Comparison of ENCODE assay signal across 7 mouse cellular contexts in genomic region chr14:89347972-89348371, GRCm38 (mm10).
DNase-seq lines count a peak whose midpoint lies in the region; ATAC-seq lines count a peak whose summit lies in the region.

No protein-coding gene starts in this region.

- DNase-seq in kidney, postnatal 10 days: peak; percentile 10
- DNase-seq in kidney, adult 18-20 months: no peak
- DNase-seq in ES-CJ7 (ENCODE audit: low read depth, low spot score) (peak; percentile 32), R1 (ENCODE audit: low read depth, low spot score) (peak; percentile 2)
- peak; percentile 13 for DNase-seq in layer of hippocampus, adult 9-10 months (ENCODE audit: low spot score)
- no peak for DNase-seq in yolk sac, embryonic 10.5 days (ENCODE audit: low spot score)

- no peak for ATAC-seq in erythroid progenitor cell, adult 5-6 weeks (replicated peaks; ENCODE audit: low FRiP score, poor library complexity, severe bottlenecking)

Comparison
In these comparisons a context has a peak if more than half of its experiments do, and no peak if none do; other contexts are left out.
1. DNase-seq: peak in kidney, postnatal 10 days (single experiment), ES-CJ7 (single experiment), R1 (single experiment) and layer of hippocampus, adult 9-10 months (single experiment); none in kidney, adult 18-20 months (single experiment) and yolk sac, embryonic 10.5 days (single experiment).